Mouse (Mus musculus) layer of hippocampus, adult 6 months (tissue): ENCODE data around the gene Gm14692. TPM values are rescaled to one million over a fixed set of nuclear protein-coding genes. Genes with fewer than 3 reads are reported as not detected.

Experiments used
- long read RNA-seq, 2 experiments: library from polyadenylated mRNA; unstranded; transcript quantifications; one replicate each; pipeline ENCODE4 v2.0.0; 2019 to 2020
- polyA plus RNA-seq: library from polyadenylated mRNA; unstranded; fragments of <200 nt; fragmentation: Nextera tagmentation; gene quantifications from 2 replicates; pipeline ENCODE4 v1.2.3, GENCODE M21; 2021

Gm14692 gene
- not detected in 2 replicates for polyA plus RNA-seq
- long read RNA-seq, experiment 1, result 0 reads
- long read RNA-seq, experiment 2, result 0 reads

GRCm38 (mm10) chrX:67695398-67695797, at the start of gene Gm14692:
TSS of gene Gm14692 (plus strand) at chrX:67695698.

GRCm38 (mm10) chrX:67693462-67693861, 2.0 kb upstream of the Gm14692 start, which contains the start of gene Gm1140:
TSS of gene Gm1140 (minus strand) at chrX:67693562.

Other genes starting within 250 kb of the Gm14692 start
- gene Gm1140, start 2.1 kb upstream of the Gm14692 start, polyA plus RNA-seq, result not detected in 2 replicates
- not detected in 2 replicates for gene 4933436I01Rik, start 225.8 kb downstream of the Gm14692 start, polyA plus RNA-seq